Mouse (Mus musculus): Measurements from ENCODE around the gene Sh2d2a.

DNA sequence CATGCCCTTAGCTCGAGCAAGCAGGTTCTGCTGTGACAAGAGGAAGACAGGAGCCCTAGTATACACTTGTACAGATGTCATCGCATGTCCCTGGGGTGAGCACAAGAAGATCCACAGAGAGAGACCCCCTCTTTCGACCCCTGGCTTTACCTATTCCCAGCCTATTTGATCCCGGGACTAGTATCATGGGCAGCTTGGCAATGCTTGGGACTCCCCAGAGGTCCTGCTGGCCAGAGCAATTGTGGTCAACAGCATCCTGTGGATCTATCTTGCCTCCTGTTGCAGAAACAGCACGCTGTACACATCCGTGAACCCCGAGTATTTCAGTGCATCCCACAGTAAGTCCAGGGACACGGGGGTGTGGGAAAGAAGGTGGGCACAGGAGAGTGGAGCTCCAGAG lies 35.3 kb upstream of the Sh2d2a start:
- TF ChIP-seq CTCF (IDR thresholded peaks at IDR 0.05; ENCODE audit: low read depth, low read length) (no peak), POLR2A (IDR thresholded peaks at IDR 0.05; ENCODE audit: borderline replicate concordance, low read depth, low read length) (no peak)

Measured in bone marrow macrophage, adult 2 months (primary cell).